Mouse (Mus musculus): ENCODE data around the gene Cpeb3. TPM values are rescaled to one million over a fixed set of nuclear protein-coding genes. Genes with fewer than 3 reads are reported as not detected.

Gene Cpeb3
- 36.5 TPM for polyA plus RNA-seq (2015; fragmentation: Illumina TruSeq; extraction: RNeasy Lipid Tissue Mini Kit (QIAGEN cat#74804); ENCODE audit: low read depth, low replicate concordance)

GRCm38 (mm10) chr19:37208176-37208755 lies at the start of gene Cpeb3:
TSS of gene Cpeb3 (minus strand) at chr19:37208601.

GRCm38 (mm10) chr19:37207303-37208175 lies 862 bp downstream of the Cpeb3 start, which contains the start of gene March5:
TSS of gene March5 (plus strand) at chr19:37207543.

Other genes starting within 250 kb of the Cpeb3 start
- 93.7 TPM for gene March5, start 1.1 kb downstream of the Cpeb3 start, polyA plus RNA-seq (2015; fragmentation: Illumina TruSeq; extraction: RNeasy Lipid Tissue Mini Kit (QIAGEN cat#74804); ENCODE audit: low read depth, low replicate concordance)
- 35.4 TPM for gene Ide, start 129.3 kb upstream of the Cpeb3 start, polyA plus RNA-seq (2015; fragmentation: Illumina TruSeq; extraction: RNeasy Lipid Tissue Mini Kit (QIAGEN cat#74804); ENCODE audit: low read depth, low replicate concordance)
- 1.4 TPM for gene Kif11, start 167.8 kb upstream of the Cpeb3 start, polyA plus RNA-seq (2015; fragmentation: Illumina TruSeq; extraction: RNeasy Lipid Tissue Mini Kit (QIAGEN cat#74804); ENCODE audit: low read depth, low replicate concordance)
- 2.5 TPM for gene Hhex, start 226.2 kb upstream of the Cpeb3 start, polyA plus RNA-seq (2015; fragmentation: Illumina TruSeq; extraction: RNeasy Lipid Tissue Mini Kit (QIAGEN cat#74804); ENCODE audit: low read depth, low replicate concordance)

All from brain, adult 10 weeks (tissue).